Mouse (Mus musculus) liver, postnatal 0 days (tissue): ENCODE data around the gene Tma7. TPM values are rescaled to one million over a fixed set of nuclear protein-coding genes. Genes with fewer than 3 reads are reported as not detected.

Source experiments
- ATAC-seq: fragments of 200-750 bp; cut with Nextera tagmentation; 2 replicates; pipeline ENCODE4 v1.8.0; 2017; ENCODE audit warnings: mild to moderate bottlenecking, moderate library complexity
- DNase-seq: peaks from one replicate; pipeline ENCODE4 v3.0.0-alpha.2; 2016
- H3K27ac ChIP-seq: fragments of 300-500 bp; sonication (generic); 2 replicates; pipeline ENCODE4 v1.5.1; 2014; ENCODE audit warnings: antibody characterized with exemption, moderate library complexity, mild to moderate bottlenecking, low read depth
- H3K27me3 ChIP-seq: fragments of 300-500 bp; sonication (generic); 2 replicates; pipeline ENCODE4 v1.6.1; 2014; ENCODE audit warnings: low read length, control low read depth, mixed read lengths; ENCODE audit not compliant: insufficient read depth
- H3K36me3 ChIP-seq: fragments of 300-500 bp; sonication (generic); replicated peaks from 2 replicates; pipeline ENCODE4 v1.6.1; 2014; ENCODE audit warnings: mild to moderate bottlenecking, control low read depth, low read length, moderate library complexity, mixed read lengths; ENCODE audit not compliant: insufficient read depth
- H3K4me1 ChIP-seq: fragments of 300-500 bp; sonication (generic); 2 replicates; pipeline ENCODE4 v1.6.1; 2014; ENCODE audit warnings: antibody characterized with exemption, mild to moderate bottlenecking, control low read depth; ENCODE audit not compliant: insufficient read depth
- H3K4me2 ChIP-seq: fragments of 300-500 bp; sonication (generic); 2 replicates; pipeline ENCODE4 v1.6.1; 2014; ENCODE audit warnings: low read depth, mild to moderate bottlenecking, low read length, moderate library complexity, mixed read lengths
- H3K4me3 ChIP-seq: fragments of 300-500 bp; sonication (generic); 2 replicates; pipeline ENCODE4 v1.5.1; 2014; ENCODE audit warnings: low read depth, low read length
- H3K9ac ChIP-seq: fragments of 300-500 bp; sonication (generic); replicated peaks from 2 replicates; pipeline ENCODE4 v1.6.1; 2014; ENCODE audit warnings: mild to moderate bottlenecking, moderate library complexity
- H3K9me3 ChIP-seq: fragments of 300-500 bp; sonication (generic); 2 replicates; pipeline ENCODE4 v1.6.1; 2016; ENCODE audit warnings: mild to moderate bottlenecking, control low read depth, low read length, mixed read lengths
- CTCF ChIP-seq: sonication (generic); IDR thresholded peaks from 2 replicates; pipeline ENCODE4 v1.5.1; 2016; ENCODE audit warnings: antibody characterized with exemption, low read depth
- EP300 ChIP-seq: IDR thresholded peaks from 2 replicates; pipeline ENCODE4 v1.6.1; 2016; ENCODE audit warnings: antibody characterized with exemption, low read depth, mild to moderate bottlenecking
- WGBS: fragments of 180-500 bp; shearing (Covaris S2); extraction: QIAGEN DNeasy Blood & Tissue Kit; methylation state at CpG from one replicate; pipeline ENCODE4 v1.1.7; 2014; ENCODE audit not compliant: insufficient replicate concordance; 5-methylcytosine and 5-hydroxymethylcytosine counted together
- polyA plus RNA-seq: library from polyadenylated mRNA; unstranded; fragments of >200 nt; fragmentation: Nextera tagmentation; extraction: Ambion mirVana; gene quantifications from 2 replicates; pipeline ENCODE4 v1.2.1, GENCODE M21; 2015

The Tma7 gene
- polyA plus RNA-seq, 1 experiment from 2014 or later = 284 TPM

DNA sequence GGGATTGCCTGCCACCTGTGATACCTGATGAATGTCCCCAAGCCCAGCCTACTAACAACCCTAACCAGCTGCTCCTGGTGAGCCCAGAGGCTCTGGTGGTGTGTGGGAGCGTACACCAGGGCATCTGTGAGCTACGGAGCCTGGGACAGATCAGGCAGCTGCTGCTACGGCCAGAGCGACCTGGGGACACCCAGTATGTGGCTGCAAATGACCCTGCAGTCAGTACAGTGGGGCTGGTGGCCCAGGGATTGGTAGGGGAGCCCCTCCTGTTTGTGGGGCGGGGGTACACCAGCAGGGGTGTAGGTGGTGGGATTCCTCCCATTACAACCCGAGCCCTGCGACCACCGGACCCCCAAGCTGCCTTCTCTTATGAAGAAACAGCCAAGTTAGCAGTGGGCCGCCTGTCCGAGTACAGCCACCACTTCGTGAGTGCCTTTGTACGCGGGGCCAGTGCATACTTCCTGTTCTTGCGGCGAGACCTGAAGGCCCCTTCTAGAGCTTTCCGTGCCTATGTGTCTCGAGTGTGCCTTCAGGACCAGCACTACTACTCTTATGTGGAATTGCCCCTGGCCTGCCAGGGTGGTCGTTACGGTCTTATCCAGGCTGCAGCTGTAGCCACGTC lies 18.0 kb upstream of the Tma7 start:
- DNase-seq = no peak
- no peak overlapping the region for H3K9ac ChIP-seq
- H3K36me3 ChIP-seq = peaks cover 3% of the 10 kb centered on the region; the same call in 1 of the 2 replicates
- H3K4me2 ChIP-seq = no peak overlapping the region
- 56% methylated on average over 20 of the region's 20 CpGs for WGBS
- no peak overlapping the region for H3K27ac ChIP-seq
- no peak overlapping the region for H3K4me3 ChIP-seq
- TF ChIP-seq CTCF (no peak), EP300 (no peak)
- H3K9me3 ChIP-seq = no peaks in the 10 kb centered on the region
- peaks cover 16% of the 10 kb centered on the region for H3K27me3 ChIP-seq
- H3K4me1 ChIP-seq = peaks cover 11% of the 10 kb centered on the region
- no peak for ATAC-seq

DNA sequence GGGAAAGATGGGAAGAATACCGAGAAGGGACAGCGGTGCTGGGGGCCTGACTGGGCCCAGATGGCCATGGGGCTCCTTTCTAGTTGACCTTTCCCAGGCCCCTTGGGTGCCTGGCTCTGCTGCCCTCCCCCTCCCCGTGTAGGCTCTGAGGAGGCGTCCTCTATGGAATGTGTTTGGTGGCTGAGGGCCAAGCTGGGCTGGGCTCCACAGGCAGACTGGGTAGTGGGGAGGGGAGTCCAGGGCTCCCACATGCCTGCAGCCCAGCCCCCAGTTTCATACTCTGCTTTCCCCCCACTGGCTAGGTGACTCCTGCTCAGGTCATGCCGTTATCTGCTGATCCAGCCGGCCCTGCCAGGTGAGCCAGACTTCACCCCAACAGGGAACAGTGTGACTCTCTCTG lies 16.6 kb upstream of the Tma7 start:
- no peak for TF ChIP-seq EP300
- no peak for TF ChIP-seq CTCF
- Histone ChIP-seq H3K4me2 (no peak overlapping the region), H3K9ac (no peak overlapping the region), H3K9me3 (no peaks in the 10 kb centered on the region), H3K4me3 (no peak overlapping the region), H3K4me1 (peaks cover 19% of the 10 kb centered on the region), H3K27me3 (peaks cover 31% of the 10 kb centered on the region), H3K27ac (0 out of 2 replicates have a peak overlapping the region, but pooled peaks have one; percentile 91), H3K36me3 (0 out of 2 replicates have a peak, but pooled peaks cover 3% of the 10 kb centered on the region)
- 46% methylated on average over 6 of the region's 6 CpGs for WGBS
- DNase-seq (peak; percentile 54), ATAC-seq (no peak)

DNA sequence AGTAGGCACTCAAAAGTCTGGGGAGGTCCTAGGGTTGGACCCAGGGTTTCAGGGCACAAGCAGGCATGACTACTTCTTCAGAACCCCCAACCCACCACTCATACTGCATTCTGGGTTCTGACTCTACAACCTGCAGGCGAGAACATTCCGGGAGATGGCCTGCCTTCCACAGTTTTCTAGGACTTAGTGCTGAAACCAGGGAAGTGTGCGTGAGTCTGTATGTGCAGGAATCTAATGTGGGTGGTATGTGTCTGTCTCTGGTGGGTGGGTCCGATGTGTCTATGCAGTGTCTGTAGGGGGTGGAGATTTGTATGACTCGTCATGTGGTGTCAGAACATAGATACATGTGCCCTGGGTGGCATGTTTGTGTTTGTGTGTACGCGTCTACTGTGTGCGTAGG lies 16.0 kb upstream of the Tma7 start:
- H3K27ac ChIP-seq = peak overlapping the region; percentile 91; the same call in 1 of the 2 replicates
- DNase-seq = no peak

DNA sequence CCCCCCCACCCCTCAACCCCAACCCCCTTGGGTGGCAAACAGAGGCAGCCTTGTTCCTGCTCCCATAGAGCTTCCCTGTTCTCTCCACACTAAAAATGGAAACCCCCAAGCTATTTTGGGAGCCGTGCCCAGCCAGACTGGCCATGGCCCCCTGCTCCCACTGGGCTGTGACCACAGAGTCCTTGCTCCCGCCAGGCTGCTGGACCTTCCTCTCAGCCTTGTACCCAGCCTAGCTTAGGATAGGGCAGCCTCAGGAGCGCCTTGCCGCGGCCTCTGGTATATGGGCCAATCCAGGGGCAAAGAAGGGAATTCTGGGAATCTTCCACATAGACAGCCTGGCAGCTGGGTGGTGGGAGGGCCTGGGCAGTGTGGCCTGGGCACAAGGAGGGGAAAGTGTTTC lies 15.4 kb upstream of the Tma7 start:
- H3K4me1 ChIP-seq = peaks cover 20% of the 10 kb centered on the region
- peaks cover 31% of the 10 kb centered on the region for H3K27me3 ChIP-seq
- no peak overlapping the region; the same call in 1 of the 2 replicates for H3K9ac ChIP-seq
- WGBS = 52% methylated on average over 5 of the region's 5 CpGs
- no peaks in the 10 kb centered on the region for H3K9me3 ChIP-seq
- peak overlapping the region; percentile 13; the same call in 1 of the 2 replicates for H3K4me3 ChIP-seq
- TF ChIP-seq CTCF (no peak), EP300 (no peak)
- DNase-seq = no peak
- H3K4me2 ChIP-seq = peak overlapping the region; percentile 81
- ATAC-seq = no peak
- peak overlapping the region; percentile 91 for H3K27ac ChIP-seq
- H3K36me3 ChIP-seq = 0 out of 2 replicates have a peak, but pooled peaks cover 3% of the 10 kb centered on the region

More for the DNA sequence above, 16.0 kb upstream of the Tma7 start:
- Histone ChIP-seq H3K4me3 (no peak overlapping the region), H3K4me2 (peak overlapping the region; percentile 81), H3K4me1 (peaks cover 19% of the 10 kb centered on the region), H3K36me3 (0 out of 2 replicates have a peak, but pooled peaks cover 3% of the 10 kb centered on the region), H3K9ac (no peak overlapping the region), H3K27me3 (peaks cover 31% of the 10 kb centered on the region), H3K9me3 (no peaks in the 10 kb centered on the region)
- no peak for ATAC-seq
- 72% methylated on average over 8 of the region's 8 CpGs for WGBS
- TF ChIP-seq CTCF = no peak
- no peak for TF ChIP-seq EP300

DNA sequence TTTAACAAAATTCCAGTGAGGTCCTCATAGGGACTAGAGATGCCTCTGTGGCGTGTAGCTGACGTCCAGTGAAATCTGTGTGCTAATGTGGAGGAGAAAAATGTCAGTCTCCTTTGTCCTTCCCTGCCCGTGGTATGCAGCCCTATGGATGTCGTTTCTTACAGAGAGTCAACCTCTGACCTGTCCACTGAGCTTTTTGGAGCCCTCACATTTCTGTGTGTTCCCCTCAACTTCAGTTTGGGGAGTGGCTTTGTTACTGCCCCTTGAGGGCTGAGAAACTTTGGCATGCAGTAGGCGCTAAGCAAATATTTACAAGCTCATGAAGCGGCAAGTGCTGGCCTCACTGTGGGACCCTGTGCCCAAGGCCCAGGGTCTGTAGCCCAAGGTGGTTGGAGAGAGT lies 14.9 kb upstream of the Tma7 start:
- no peaks in the 10 kb centered on the region for H3K9me3 ChIP-seq
- no peak overlapping the region; the same call in none of the 2 replicates for H3K9ac ChIP-seq
- H3K4me3 ChIP-seq = peak overlapping the region; percentile 62; the same call in 1 of the 2 replicates
- DNase-seq (no peak), ATAC-seq (no peak)
- peaks cover 31% of the 10 kb centered on the region for H3K27me3 ChIP-seq
- H3K4me2 ChIP-seq = peak overlapping the region; percentile 81
- 48% methylated on average over 6 of the region's 6 CpGs for WGBS
- H3K4me1 ChIP-seq = peaks cover 25% of the 10 kb centered on the region
- no peak for TF ChIP-seq CTCF
- TF ChIP-seq EP300 = no peak
- H3K36me3 ChIP-seq = 0 out of 2 replicates have a peak, but pooled peaks cover 3% of the 10 kb centered on the region
- H3K27ac ChIP-seq = peak overlapping the region; percentile 91

DNA sequence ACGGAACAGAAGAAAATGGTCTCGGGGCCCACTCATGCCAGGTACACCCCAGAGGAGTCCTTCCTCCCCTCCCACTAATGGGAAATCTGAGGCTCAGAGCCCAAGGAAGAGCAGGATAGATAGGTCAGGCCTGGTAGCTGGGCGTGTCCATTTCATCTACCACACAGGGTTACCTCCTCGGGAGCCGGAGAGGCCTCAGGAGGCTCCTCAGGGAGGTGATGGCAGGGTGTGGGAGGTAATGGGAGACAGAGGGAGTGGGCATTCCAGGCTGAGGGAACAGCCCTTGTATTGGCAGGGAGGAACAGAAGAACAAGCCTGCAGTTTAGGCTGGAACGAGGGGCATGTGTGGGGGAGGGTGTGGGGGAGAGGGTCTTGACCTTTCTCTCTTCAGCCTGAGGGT lies 14.5 kb upstream of the Tma7 start:
- H3K4me3 ChIP-seq = peak overlapping the region; percentile 62
- WGBS = 53% methylated on average over 6 of the region's 6 CpGs
- TF ChIP-seq CTCF = no peak
- no peak for TF ChIP-seq EP300
- H3K4me1 ChIP-seq = peaks cover 25% of the 10 kb centered on the region
- ATAC-seq (no peak), DNase-seq (no peak)
- H3K9ac ChIP-seq = peak overlapping the region; percentile 74
- H3K27me3 ChIP-seq = peaks cover 31% of the 10 kb centered on the region
- H3K27ac ChIP-seq = peak overlapping the region; percentile 91
- 0 out of 2 replicates have a peak, but pooled peaks cover 3% of the 10 kb centered on the region for H3K36me3 ChIP-seq
- no peaks in the 10 kb centered on the region for H3K9me3 ChIP-seq
- peak overlapping the region; percentile 81 for H3K4me2 ChIP-seq
